8 mouse cellular contexts compared by ENCODE assay signal in genomic region chr2:69712981-69713625, GRCm38 (mm10). TPM values are rescaled to one million over a fixed set of nuclear protein-coding genes. Genes with fewer than 3 reads are reported as not detected.
DNase-seq lines count a peak whose midpoint lies in the region; ATAC-seq and TF ChIP-seq lines count a peak whose summit lies in the region.

Gene Fastkd1, minus strand, starts transcription at chr2:69713516.

- H3K4me1 ChIP-seq in embryonic facial prominence, embryonic 13.5 days = 0 out of 2 replicates have a peak, but pooled peaks cover 3% of the 10 kb centered on the region
- no peaks in the 10 kb centered on the region for H3K4me1 ChIP-seq in limb, embryonic 14.5 days (ENCODE audit: control insufficient read depth, insufficient read depth, low read length)
- H3K4me1 ChIP-seq in midbrain, postnatal 0 days (ENCODE audit: insufficient read depth, low read length) = no peaks in the 10 kb centered on the region

- peak; percentile 81 for DNase-seq in 3134 (ENCODE audit: extremely low read depth, insufficient read length, low spot score)
- peak; percentile 90 to 91 for DNase-seq in adrenal gland, postnatal 36 days
- DNase-seq in heart, adult 8-10 months (ENCODE audit: low spot score) = peak; percentile 93
- DNase-seq in kidney, adult 9 months = peak; percentile 95
- DNase-seq in limb, embryonic 14.5 days (ENCODE audit: low spot score) = peak; percentile 94
- DNase-seq in midbrain, postnatal 0 days (ENCODE audit: low spot score) = peak; percentile 96
- DNase-seq in spleen, postnatal 14 days (ENCODE audit: low spot score in 2 of 2) = peak; percentile 51 to 67

- H3K9me3 ChIP-seq in embryonic facial prominence, embryonic 13.5 days = no peaks in the 10 kb centered on the region
- H3K9me3 ChIP-seq in limb, embryonic 14.5 days (ENCODE audit: control insufficient read depth, low read length) = no peaks in the 10 kb centered on the region
- no peaks in the 10 kb centered on the region for H3K9me3 ChIP-seq in midbrain, postnatal 0 days (ENCODE audit: low read length)

- WGBS in embryonic facial prominence, embryonic 13.5 days = under 1% methylated on average over 39 of the region's 39 CpGs
- 1% methylated on average over 39 of the region's 39 CpGs for WGBS in limb, embryonic 14.5 days
- WGBS in midbrain, postnatal 0 days = under 1% methylated on average over 39 of the region's 39 CpGs

- peak within 1 kb of the TSS; percentile 77 for H3K4me2 ChIP-seq in embryonic facial prominence, embryonic 13.5 days
- peak within 1 kb of the TSS; percentile 61 for H3K4me2 ChIP-seq in limb, embryonic 14.5 days (replicated peaks; ENCODE audit: low read depth, low read length, severe bottlenecking)
- peak within 1 kb of the TSS; percentile 53 for H3K4me2 ChIP-seq in midbrain, postnatal 0 days (ENCODE audit: low read depth, low read length, poor library complexity, severe bottlenecking)

- peak within 1 kb of the TSS; percentile 82 for H3K9ac ChIP-seq in embryonic facial prominence, embryonic 13.5 days
- peak within 1 kb of the TSS; percentile 78 for H3K9ac ChIP-seq in limb, embryonic 14.5 days (ENCODE audit: low read depth, low read length, severe bottlenecking)
- peak within 1 kb of the TSS; percentile 79 for H3K9ac ChIP-seq in midbrain, postnatal 0 days (replicated peaks; ENCODE audit: low read length, poor library complexity, severe bottlenecking)

- H3K27ac ChIP-seq in embryonic facial prominence, embryonic 13.5 days = 0 out of 2 replicates have a peak within 1 kb of the TSS, but pooled peaks have one; percentile 55
- H3K27ac ChIP-seq in limb, embryonic 14.5 days (replicated peaks; ENCODE audit: low read depth, low read length) = no peak within 1 kb of the TSS
- H3K27ac ChIP-seq in midbrain, postnatal 0 days (ENCODE audit: low read depth, low read length) = peak within 1 kb of the TSS; percentile 79

- peak within 1 kb of the TSS; percentile 91 for H3K4me3 ChIP-seq in embryonic facial prominence, embryonic 13.5 days
- H3K4me3 ChIP-seq in limb, embryonic 14.5 days (replicated peaks; ENCODE audit: low read length) = peak within 1 kb of the TSS; percentile 80
- peak within 1 kb of the TSS; percentile 78 for H3K4me3 ChIP-seq in midbrain, postnatal 0 days (ENCODE audit: low read depth, low read length)

- H3K36me3 ChIP-seq in embryonic facial prominence, embryonic 13.5 days = no peaks in the 10 kb centered on the region
- 0 out of 2 replicates have a peak, but pooled peaks cover 3% of the 10 kb centered on the region for H3K36me3 ChIP-seq in limb, embryonic 14.5 days (ENCODE audit: control insufficient read depth, insufficient read depth, low read length)
- no peaks in the 10 kb centered on the region for H3K36me3 ChIP-seq in midbrain, postnatal 0 days (ENCODE audit: insufficient read depth, low read length)

- TF ChIP-seq CTCF in midbrain, postnatal 0 days (IDR thresholded peaks at IDR 0.05) = no peak

- H3K27me3 ChIP-seq in embryonic facial prominence, embryonic 13.5 days = 0 out of 2 replicates have a peak, but pooled peaks cover 6% of the 10 kb centered on the region
- H3K27me3 ChIP-seq in limb, embryonic 14.5 days (ENCODE audit: control insufficient read depth, insufficient read depth, low read length) = no peaks in the 10 kb centered on the region
- H3K27me3 ChIP-seq in midbrain, postnatal 0 days (ENCODE audit: insufficient read depth, low read length) = no peaks in the 10 kb centered on the region

- TF ChIP-seq POLR2A in limb, embryonic 14.5 days (IDR thresholded peaks at IDR 0.05; ENCODE audit: borderline replicate concordance, extremely low read depth, insufficient read depth, insufficient read length) = no peak

- peak; percentile 94 for ATAC-seq in embryonic facial prominence, embryonic 13.5 days (ENCODE audit: insufficient number of reproducible peaks, insufficient read depth, low FRiP score, low TSS enrichment, low read depth)
- peak; percentile 98 for ATAC-seq in limb, embryonic 14.5 days (ENCODE audit: low FRiP score, low read depth)
- ATAC-seq in midbrain, postnatal 0 days (ENCODE audit: low FRiP score) = peak; percentile 96

RNA-seq across cellular contexts. Expression of gene Fastkd1, which starts in this region (rescaled TPM):
- total RNA-seq in adrenal gland, postnatal 36 days (2021) = 10 to 100 TPM; 22.3 to 24.9 TPM
- 11.2 and 12.6 TPM in 2 replicates for polyA plus RNA-seq in embryonic facial prominence, embryonic 13.5 days (2015; fragmentation: Nextera tagmentation; extraction: Ambion mirVana)
- 10 to 100 TPM; 25.5 to 30.3 (median 27.5) TPM for total RNA-seq in heart, adult 8-10 months (2022)
- 12.8 and 13.0 TPM in 2 replicates for polyA plus RNA-seq in limb, embryonic 14.5 days (2012; rRNA removed)
- 12.3 and 15.0 TPM in 2 replicates for polyA plus RNA-seq in limb, embryonic 14.5 days (2014; fragmentation: Nextera tagmentation; extraction: Ambion mirVana)
- total RNA-seq in midbrain, postnatal 0 days (2014; rRNA removed) = 22.6 and 25.0 TPM in 2 replicates
- 12.6 and 13.8 TPM in 2 replicates for polyA plus RNA-seq in midbrain, postnatal 0 days (2015; fragmentation: Nextera tagmentation; extraction: Ambion mirVana)
